ENCODE assay signal across 8 mouse cellular contexts in the genomic region with DNA sequence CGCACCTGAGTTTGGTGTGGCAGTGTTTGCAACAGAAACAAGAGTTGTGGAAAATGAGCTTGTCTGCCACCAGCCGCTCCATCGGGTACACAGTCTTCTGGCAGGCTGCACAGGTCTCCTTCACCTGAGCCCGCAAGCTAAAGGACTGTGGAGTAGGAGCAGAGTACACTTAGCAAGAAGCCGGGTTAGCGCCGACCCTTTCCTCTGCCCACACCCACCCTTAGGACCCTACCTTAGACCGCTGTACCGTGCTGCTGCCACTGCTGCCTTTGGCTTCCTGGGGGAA. TPM values are rescaled to one million over a fixed set of nuclear protein-coding genes. Genes with fewer than 3 reads are reported as not detected.
DNase-seq lines count a peak whose midpoint lies in the region; ATAC-seq and TF ChIP-seq lines count a peak whose summit lies in the region.

No protein-coding gene starts in this region.

- peak overlapping the region; percentile 28 for H3K9ac ChIP-seq in heart, adult 2 months (ENCODE audit: low read depth, low read length)
- peak overlapping the region; percentile 72 for H3K9ac ChIP-seq in liver, embryonic 11.5 days (ENCODE audit: low read depth, low read length)
- peak overlapping the region; percentile 83 for H3K9ac ChIP-seq in stomach, postnatal 0 days (ENCODE audit: low read length)

- no peak for TF ChIP-seq POLR2A in heart, adult 2 months (IDR thresholded peaks at IDR 0.05; ENCODE audit: insufficient read depth, low read depth, low read length)
- no peak for TF ChIP-seq POLR2A in testis, adult 2 months (IDR thresholded peaks at IDR 0.05; ENCODE audit: control insufficient read depth, low read depth, low read length)

- H3K27ac ChIP-seq in heart, adult 2 months = peak overlapping the region; percentile 70; the same call in 1 of the 2 replicates
- H3K27ac ChIP-seq in testis, adult 2 months (ENCODE audit: control insufficient read depth, insufficient read depth, low read depth, low read length) = peak overlapping the region; percentile 79
- H3K27ac ChIP-seq in liver, embryonic 11.5 days (ENCODE audit: low read depth, low read length) = peak overlapping the region; percentile 83
- peak overlapping the region; percentile 88 for H3K27ac ChIP-seq in stomach, postnatal 0 days (replicated peaks)

- TF ChIP-seq CTCF in heart, adult 2 months (IDR thresholded peaks at IDR 0.05) = no peak
- no peak for TF ChIP-seq CTCF in testis, adult 2 months (IDR thresholded peaks at IDR 0.05; ENCODE audit: control insufficient read depth, insufficient read depth, insufficient replicate concordance, low read depth, low read length)
- TF ChIP-seq CTCF in stomach, postnatal 0 days (IDR thresholded peaks at IDR 0.05; ENCODE audit: low read depth) = no peak

- no peaks in the 10 kb centered on the region for H3K27me3 ChIP-seq in heart, adult 2 months (ENCODE audit: control insufficient read depth, insufficient read depth, low read length)
- H3K27me3 ChIP-seq in testis, adult 2 months (ENCODE audit: control insufficient read depth, insufficient read depth, low read length) = no peaks in the 10 kb centered on the region
- no peaks in the 10 kb centered on the region for H3K27me3 ChIP-seq in liver, embryonic 11.5 days (replicated peaks; ENCODE audit: control insufficient read depth, insufficient read depth, low read length)
- H3K27me3 ChIP-seq in stomach, postnatal 0 days (ENCODE audit: control insufficient read depth, insufficient read depth, low read length) = no peaks in the 10 kb centered on the region

- H3K9me3 ChIP-seq in liver, embryonic 11.5 days (ENCODE audit: control insufficient read depth, low read length) = no peaks in the 10 kb centered on the region
- H3K9me3 ChIP-seq in stomach, postnatal 0 days (ENCODE audit: control insufficient read depth, low read length) = no peaks in the 10 kb centered on the region

- H3K4me3 ChIP-seq in heart, adult 2 months = no peak overlapping the region
- H3K4me3 ChIP-seq in testis, adult 2 months (ENCODE audit: control insufficient read depth, low read depth, low read length) = peak overlapping the region; percentile 87
- peak overlapping the region; percentile 68 for H3K4me3 ChIP-seq in liver, embryonic 11.5 days (ENCODE audit: low read depth, low read length)
- H3K4me3 ChIP-seq in stomach, postnatal 0 days (ENCODE audit: low read depth, low read length) = peak overlapping the region; percentile 69

- no peak for TF ChIP-seq EP300 in heart, adult 2 months (IDR thresholded peaks at IDR 0.05; ENCODE audit: insufficient read depth, low read depth, low read length)
- TF ChIP-seq EP300 in stomach, postnatal 0 days (optimal IDR thresholded peaks at IDR 0.05) = no peak

- no peaks in the 10 kb centered on the region for H3K79me2 ChIP-seq in heart, adult 2 months (replicated peaks; ENCODE audit: control insufficient read depth, insufficient read depth, low read length)

- H3K36me3 ChIP-seq in heart, adult 2 months (ENCODE audit: control insufficient read depth, insufficient read depth, low read length) = no peaks in the 10 kb centered on the region
- no peaks in the 10 kb centered on the region; the same call in 1 of the 2 replicates for H3K36me3 ChIP-seq in testis, adult 2 months (ENCODE audit: control insufficient read depth, insufficient read depth, low read length)
- peaks cover 16% of the 10 kb centered on the region for H3K36me3 ChIP-seq in liver, embryonic 11.5 days (ENCODE audit: control insufficient read depth, insufficient read depth, low read length)
- peaks cover 11% of the 10 kb centered on the region for H3K36me3 ChIP-seq in stomach, postnatal 0 days (ENCODE audit: control insufficient read depth, insufficient read depth, low read length)

- ATAC-seq in liver, embryonic 11.5 days (replicated peaks; ENCODE audit: low FRiP score) = no peak
- ATAC-seq in stomach, postnatal 0 days (ENCODE audit: low FRiP score, low TSS enrichment) = peak; percentile 27

- peak overlapping the region; percentile 91 for H3K4me2 ChIP-seq in liver, embryonic 11.5 days
- peak overlapping the region; percentile 92 for H3K4me2 ChIP-seq in stomach, postnatal 0 days (replicated peaks; ENCODE audit: low read depth)

- H3K4me1 ChIP-seq in heart, adult 2 months (ENCODE audit: control insufficient read depth, insufficient read depth, low read length) = peaks cover 5% of the 10 kb centered on the region
- H3K4me1 ChIP-seq in testis, adult 2 months (ENCODE audit: control insufficient read depth, insufficient read depth, low read length) = peaks cover 22% of the 10 kb centered on the region
- peaks cover 24% of the 10 kb centered on the region for H3K4me1 ChIP-seq in liver, embryonic 11.5 days (replicated peaks; ENCODE audit: control insufficient read depth, insufficient read depth, low read length)
- 0 out of 2 replicates have a peak, but pooled peaks cover 2% of the 10 kb centered on the region for H3K4me1 ChIP-seq in stomach, postnatal 0 days (replicated peaks; ENCODE audit: control insufficient read depth, insufficient read depth)

- no peak for DNase-seq in heart, adult 2 months
- DNase-seq in heart, postnatal 36 days = no peak
- no peak for DNase-seq in testis, postnatal 10 days (ENCODE audit: low spot score)
- no peak for DNase-seq in liver, embryonic 11.5 days (ENCODE audit: low spot score)
- no peak for DNase-seq in stomach, postnatal 0 days (ENCODE audit: low spot score)
- no peak for DNase-seq in retina, embryonic 14.5 days (ENCODE audit: low spot score)
- DNase-seq in adrenal gland, adult 18-20 months (ENCODE audit: low spot score in 2 of 2) = no peak

- intact Hi-C loops in heart, adult 2 months (cut with DNase I) = no loop called here
- intact Hi-C loops in heart, postnatal 36 days (cut with DNase I) = loop anchor here (2.0 kb wide), 1 partner anchor 34 kb away; no protein-coding TSS in a partner anchor

- WGBS in heart, adult 2 months = 50% methylated on average over 9 of the region's 9 CpGs
- 33% methylated on average over 9 of the region's 9 CpGs for WGBS in liver, embryonic 11.5 days
- 40% methylated on average over 8 of the region's 9 CpGs for WGBS in stomach, postnatal 0 days

RNA-seq across cellular contexts. Expression of gene Gm10840, which starts 1.8 kb away (rescaled TPM):
- not detected for total RNA-seq in heart, adult 2 months (2021)
- polyA plus RNA-seq in heart, adult 2 months (2012; rRNA removed) = not detected in 2 replicates
- not detected for total RNA-seq in heart, postnatal 36 days (2021)
- polyA plus RNA-seq in testis, adult 2 months (2012; rRNA removed) = 124 and 142 TPM in 2 replicates
- not detected in 2 replicates for polyA plus RNA-seq in liver, embryonic 11.5 days (2014; fragmentation: Nextera tagmentation; extraction: Ambion mirVana)
- polyA plus RNA-seq in stomach, postnatal 0 days (2015; fragmentation: Nextera tagmentation; extraction: Ambion mirVana) = not detected in 2 replicates
- total RNA-seq in adrenal gland, adult 18-20 months (2021) = not detected

RNA-seq across cellular contexts. Expression of gene Limd2, which starts 1.8 kb away (rescaled TPM):
- 1 to 10 TPM; 3.6 to 4.7 TPM for total RNA-seq in heart, adult 2 months (2021)
- polyA plus RNA-seq in heart, adult 2 months (2012; rRNA removed) = 10.0 and 11.5 TPM in 2 replicates
- total RNA-seq in heart, postnatal 36 days (2021) = 1 to 10 TPM; 4.2 to 4.8 TPM
- 1,077 and 1,168 TPM in 2 replicates for polyA plus RNA-seq in testis, adult 2 months (2012; rRNA removed)
- 172 and 182 TPM in 2 replicates for polyA plus RNA-seq in liver, embryonic 11.5 days (2014; fragmentation: Nextera tagmentation; extraction: Ambion mirVana)
- 45.3 and 48.7 TPM in 2 replicates for polyA plus RNA-seq in stomach, postnatal 0 days (2015; fragmentation: Nextera tagmentation; extraction: Ambion mirVana)
- 10 to 100 TPM in 1 of 2 experiments, 1 to 10 TPM in 1; 9.5 to 11.7 TPM for total RNA-seq in adrenal gland, adult 18-20 months (2021)

RNA-seq across cellular contexts. Expression of gene Strada, which starts 43.1 kb away (rescaled TPM):
- total RNA-seq in heart, adult 2 months (2021) = 1 to 10 TPM; 6.2 to 7.0 TPM
- polyA plus RNA-seq in heart, adult 2 months (2012; rRNA removed) = 16.9 and 21.8 TPM in 2 replicates
- total RNA-seq in heart, postnatal 36 days (2021) = 1 to 10 TPM; 7.2 to 8.2 TPM
- 153 and 157 TPM in 2 replicates for polyA plus RNA-seq in testis, adult 2 months (2012; rRNA removed)
- polyA plus RNA-seq in liver, embryonic 11.5 days (2014; fragmentation: Nextera tagmentation; extraction: Ambion mirVana) = 22.0 and 24.3 TPM in 2 replicates
- 9.9 and 11.8 TPM in 2 replicates for polyA plus RNA-seq in stomach, postnatal 0 days (2015; fragmentation: Nextera tagmentation; extraction: Ambion mirVana)
- 10 to 100 TPM; 11.6 to 13.1 TPM for total RNA-seq in adrenal gland, adult 18-20 months (2021)

RNA-seq across cellular contexts. Expression of gene Ccdc47, which starts 57.3 kb away (rescaled TPM):
- total RNA-seq in heart, adult 2 months (2021) = 10 to 100 TPM; 78.1 to 82.2 TPM
- polyA plus RNA-seq in heart, adult 2 months (2012; rRNA removed) = 23.7 and 47.4 TPM in 2 replicates
- total RNA-seq in heart, postnatal 36 days (2021) = 10 to 100 TPM; 72.5 to 82.4 TPM
- polyA plus RNA-seq in testis, adult 2 months (2012; rRNA removed) = 8.2 and 11.0 TPM in 2 replicates
- polyA plus RNA-seq in liver, embryonic 11.5 days (2014; fragmentation: Nextera tagmentation; extraction: Ambion mirVana) = 73.3 and 76.0 TPM in 2 replicates
- polyA plus RNA-seq in stomach, postnatal 0 days (2015; fragmentation: Nextera tagmentation; extraction: Ambion mirVana) = 51.4 and 52.5 TPM in 2 replicates
- total RNA-seq in adrenal gland, adult 18-20 months (2021) = 100 to 1,000 TPM; 106 to 118 TPM

RNA-seq across cellular contexts. Expression of gene Ddx42, which starts 57.9 kb away (rescaled TPM):
- 10 to 100 TPM; 23.5 to 27.5 TPM for total RNA-seq in heart, adult 2 months (2021)
- polyA plus RNA-seq in heart, adult 2 months (2012; rRNA removed) = 6.0 and 11.9 TPM in 2 replicates
- 10 to 100 TPM; 26.5 to 28.7 TPM for total RNA-seq in heart, postnatal 36 days (2021)
- polyA plus RNA-seq in testis, adult 2 months (2012; rRNA removed) = 12.0 and 13.2 TPM in 2 replicates
- polyA plus RNA-seq in liver, embryonic 11.5 days (2014; fragmentation: Nextera tagmentation; extraction: Ambion mirVana) = 63.3 and 68.2 TPM in 2 replicates
- 27.2 TPM in 2 replicates for polyA plus RNA-seq in stomach, postnatal 0 days (2015; fragmentation: Nextera tagmentation; extraction: Ambion mirVana)
- 10 to 100 TPM; 42.1 to 55.2 TPM for total RNA-seq in adrenal gland, adult 18-20 months (2021)

Comparison
In these comparisons a context has a peak if more than half of its experiments do, and no peak if none do; other contexts are left out.
1. H3K9ac ChIP-seq: peak in every context shown above with its lines; median percentile 83 in stomach, postnatal 0 days; 72 in liver, embryonic 11.5 days; 28 in heart, adult 2 months.
2. RNA of gene Gm10840, which starts 1.8 kb away (polyA plus RNA-seq): 124 to 142 TPM in testis, adult 2 months; not detected in heart, adult 2 months, not detected in liver, embryonic 11.5 days and not detected in stomach, postnatal 0 days; every median in the first group is over 10 times any median in the second.
3. Peak in every context shown above with its lines, with median percentiles within 50 percentile points of each other: H3K27ac ChIP-seq.